25 mouse cellular contexts compared by ENCODE assay signal in genomic region chr2:125433524-125433923, GRCm38 (mm10).
"Had no signal": no experiment of that assay in that cellular context is flagged by ENCODE, and none has a peak within 500 bp of the region (broad histone marks: within the 10 kb centered on the region; RNA-seq: fewer than 3 reads in every experiment).

No protein-coding gene starts in this region.

- H3K36me3 ChIP-seq: limb, embryonic 13.5 days; liver, embryonic 12.5 days; liver, embryonic 15.5 days; lung, embryonic 15.5 days; midbrain, embryonic 10.5 days; midbrain, embryonic 13.5 days; neural tube, embryonic 13.5 days had no signal

- H3K9ac ChIP-seq: limb, embryonic 13.5 days; liver, embryonic 12.5 days; liver, embryonic 15.5 days; lung, embryonic 15.5 days; midbrain, embryonic 13.5 days; neural tube, embryonic 13.5 days had no signal

- H3K27me3 ChIP-seq: limb, embryonic 13.5 days; liver, embryonic 12.5 days; liver, embryonic 15.5 days; lung, embryonic 15.5 days; midbrain, embryonic 13.5 days; neural tube, embryonic 13.5 days had no signal

- H3K27ac ChIP-seq: kidney, postnatal 0 days; layer of hippocampus, adult 2 months; limb, embryonic 10.5 days; limb, embryonic 13.5 days; liver, embryonic 12.5 days; liver, embryonic 15.5 days; lung, embryonic 15.5 days; midbrain, embryonic 10.5 days; midbrain, embryonic 13.5 days; neural tube, embryonic 13.5 days; stomach, postnatal 0 days had no signal

- ATAC-seq: liver, embryonic 12.5 days; midbrain, embryonic 13.5 days; midbrain, embryonic 16.5 days had no signal

- H3K4me2 ChIP-seq: limb, embryonic 13.5 days; liver, embryonic 12.5 days; liver, embryonic 15.5 days; lung, embryonic 15.5 days; midbrain, embryonic 13.5 days; neural tube, embryonic 13.5 days had no signal

- H3K4me3 ChIP-seq: layer of hippocampus, adult 2 months; limb, embryonic 10.5 days; limb, embryonic 13.5 days; liver, embryonic 12.5 days; liver, embryonic 15.5 days; lung, embryonic 15.5 days; megakaryocyte, embryonic 14.5 days; midbrain, embryonic 10.5 days; midbrain, embryonic 13.5 days; myocyte; neural tube, embryonic 13.5 days had no signal

- DNase-seq: kidney, postnatal 25 days; layer of hippocampus, adult 9-11 months; liver; lung, adult 18-20 months; lung, postnatal 10 days; lung, postnatal 36 days; retina, postnatal 1 day; right cerebral cortex, postnatal 25 days; thymus, adult 2 months; thymus, postnatal 14 days; thymus, postnatal 4 days had no signal

- H3K9me3 ChIP-seq: limb, embryonic 10.5 days; liver, embryonic 12.5 days; liver, embryonic 15.5 days; lung, embryonic 15.5 days; midbrain, embryonic 10.5 days; midbrain, embryonic 13.5 days; neural tube, embryonic 13.5 days had no signal

- H3K4me1 ChIP-seq: liver, embryonic 12.5 days; liver, embryonic 15.5 days; midbrain, embryonic 10.5 days; midbrain, embryonic 13.5 days; neural tube, embryonic 13.5 days had no signal
